Mouse (Mus musculus): Measurements from ENCODE around the gene Vegfc. TPM values are rescaled to one million over a fixed set of nuclear protein-coding genes. Genes with fewer than 3 reads are reported as not detected.

The Vegfc gene
- polyA plus RNA-seq, 1 experiment = 2.3 TPM

GRCm38 (mm10) chr8:54153240-54153639 is 75.8 kb downstream of the Vegfc start:
- H3K27ac ChIP-seq (ENCODE audit: insufficient read depth, low read length) = no peak overlapping the region
- TF ChIP-seq CTCF (IDR thresholded peaks at IDR 0.05; ENCODE audit: extremely low read depth, insufficient read depth, insufficient read length, insufficient replicate concordance) (peak; percentile 27; the same call in 1 of the 2 replicates), POLR2A (IDR thresholded peaks at IDR 0.05; ENCODE audit: low read depth, low read length) (no peak)
- 42% methylated on average over 4 of the region's 4 CpGs for WGBS
- no peaks in the 10 kb centered on the region for H3K27me3 ChIP-seq (ENCODE audit: control insufficient read depth, insufficient read depth, low read length)
- H3K36me3 ChIP-seq (ENCODE audit: control insufficient read depth, insufficient read depth, low read length) = no peaks in the 10 kb centered on the region
- DNase-seq (ENCODE audit: low read depth in 1 of 2, low spot score in 2 of 2) = peak; percentile 3 to 24
- H3K4me1 ChIP-seq (ENCODE audit: control insufficient read depth, insufficient read depth, insufficient read length) = no peaks in the 10 kb centered on the region
- no peak overlapping the region for H3K4me3 ChIP-seq (ENCODE audit: extremely low read depth, insufficient read depth, insufficient read length)

- TF ChIP-seq POLR2A (IDR thresholded peaks at IDR 0.05; ENCODE audit: low read depth, low read length) (no peak), CTCF (IDR thresholded peaks at IDR 0.05; ENCODE audit: extremely low read depth, insufficient read depth, insufficient read length, insufficient replicate concordance) (no peak)
- H3K27me3 ChIP-seq (ENCODE audit: control insufficient read depth, insufficient read depth, low read length) = no peaks in the 10 kb centered on the region
- H3K27ac ChIP-seq (ENCODE audit: insufficient read depth, low read length) = no peak overlapping the region
- H3K36me3 ChIP-seq (ENCODE audit: control insufficient read depth, insufficient read depth, low read length) = no peaks in the 10 kb centered on the region
- H3K4me1 ChIP-seq (ENCODE audit: control insufficient read depth, insufficient read depth, insufficient read length) = no peaks in the 10 kb centered on the region
- 26% methylated on average over 5 of the region's 5 CpGs for WGBS
- DNase-seq (ENCODE audit: low read depth in 1 of 2, low spot score in 2 of 2) = no peak
- H3K4me3 ChIP-seq (ENCODE audit: extremely low read depth, insufficient read depth, insufficient read length) = no peak overlapping the region
Measured at GRCm38 (mm10) chr8:54163505-54163904, 86.1 kb downstream of the Vegfc start.

GRCm38 (mm10) chr8:54185336-54185735 is 107.9 kb downstream of the Vegfc start:
- no peak overlapping the region for H3K27ac ChIP-seq (ENCODE audit: insufficient read depth, low read length)
- 87% methylated on average over 2 of the region's 2 CpGs for WGBS
- H3K4me1 ChIP-seq (ENCODE audit: control insufficient read depth, insufficient read depth, insufficient read length) = no peaks in the 10 kb centered on the region
- no peaks in the 10 kb centered on the region for H3K36me3 ChIP-seq (ENCODE audit: control insufficient read depth, insufficient read depth, low read length)
- TF ChIP-seq CTCF (IDR thresholded peaks at IDR 0.05; ENCODE audit: extremely low read depth, insufficient read depth, insufficient read length, insufficient replicate concordance) (no peak), POLR2A (IDR thresholded peaks at IDR 0.05; ENCODE audit: low read depth, low read length) (no peak)
- DNase-seq (ENCODE audit: low read depth in 1 of 2, low spot score in 2 of 2) = no peak
- no peak overlapping the region for H3K4me3 ChIP-seq (ENCODE audit: extremely low read depth, insufficient read depth, insufficient read length)
- H3K27me3 ChIP-seq (ENCODE audit: control insufficient read depth, insufficient read depth, low read length) = no peaks in the 10 kb centered on the region

- DNase-seq (ENCODE audit: low read depth in 1 of 2, low spot score in 2 of 2) = no peak
- H3K4me1 ChIP-seq (ENCODE audit: control insufficient read depth, insufficient read depth, insufficient read length) = no peaks in the 10 kb centered on the region
- WGBS = 84% methylated on average over 6 of the region's 6 CpGs
- no peaks in the 10 kb centered on the region for H3K27me3 ChIP-seq (ENCODE audit: control insufficient read depth, insufficient read depth, low read length)
- no peak overlapping the region for H3K4me3 ChIP-seq (ENCODE audit: extremely low read depth, insufficient read depth, insufficient read length)
- TF ChIP-seq CTCF (IDR thresholded peaks at IDR 0.05; ENCODE audit: extremely low read depth, insufficient read depth, insufficient read length, insufficient replicate concordance) (no peak), POLR2A (IDR thresholded peaks at IDR 0.05; ENCODE audit: low read depth, low read length) (no peak)
- H3K27ac ChIP-seq (ENCODE audit: insufficient read depth, low read length) = no peak overlapping the region
- no peaks in the 10 kb centered on the region for H3K36me3 ChIP-seq (ENCODE audit: control insufficient read depth, insufficient read depth, low read length)
Measured at GRCm38 (mm10) chr8:54185927-54186326, 108.5 kb downstream of the Vegfc start.

GRCm38 (mm10) chr8:54216250-54216649 is 138.8 kb downstream of the Vegfc start:
- no peak for DNase-seq (ENCODE audit: low read depth in 1 of 2, low spot score in 2 of 2)
- WGBS = 85% methylated on average over 2 of the region's 2 CpGs
- no peaks in the 10 kb centered on the region for H3K4me1 ChIP-seq (ENCODE audit: control insufficient read depth, insufficient read depth, insufficient read length)
- TF ChIP-seq CTCF (IDR thresholded peaks at IDR 0.05; ENCODE audit: extremely low read depth, insufficient read depth, insufficient read length, insufficient replicate concordance) = no peak
- no peak for TF ChIP-seq POLR2A (IDR thresholded peaks at IDR 0.05; ENCODE audit: low read depth, low read length)
- H3K36me3 ChIP-seq (ENCODE audit: control insufficient read depth, insufficient read depth, low read length) = no peaks in the 10 kb centered on the region
- H3K27me3 ChIP-seq (ENCODE audit: control insufficient read depth, insufficient read depth, low read length) = no peaks in the 10 kb centered on the region
- no peak overlapping the region for H3K4me3 ChIP-seq (ENCODE audit: extremely low read depth, insufficient read depth, insufficient read length)
- H3K27ac ChIP-seq (ENCODE audit: insufficient read depth, low read length) = no peak overlapping the region

GRCm38 (mm10) chr8:54228801-54229204 is 151.4 kb downstream of the Vegfc start:
- Histone ChIP-seq H3K27me3 (ENCODE audit: control insufficient read depth, insufficient read depth, low read length) (no peaks in the 10 kb centered on the region), H3K36me3 (ENCODE audit: control insufficient read depth, insufficient read depth, low read length) (no peaks in the 10 kb centered on the region), H3K27ac (ENCODE audit: insufficient read depth, low read length) (no peak overlapping the region), H3K4me3 (ENCODE audit: extremely low read depth, insufficient read depth, insufficient read length) (no peak overlapping the region), H3K4me1 (ENCODE audit: control insufficient read depth, insufficient read depth, insufficient read length) (no peaks in the 10 kb centered on the region)
- WGBS = 60% methylated on average over 1 of the region's 1 CpGs
- no peak for TF ChIP-seq POLR2A (IDR thresholded peaks at IDR 0.05; ENCODE audit: low read depth, low read length)
- TF ChIP-seq CTCF (IDR thresholded peaks at IDR 0.05; ENCODE audit: extremely low read depth, insufficient read depth, insufficient read length, insufficient replicate concordance) = no peak
- DNase-seq (ENCODE audit: low read depth in 1 of 2, low spot score in 2 of 2) = no peak

- no peak overlapping the region for H3K27ac ChIP-seq (ENCODE audit: insufficient read depth, low read length)
- no peak overlapping the region for H3K4me3 ChIP-seq (ENCODE audit: extremely low read depth, insufficient read depth, insufficient read length)
- TF ChIP-seq POLR2A (IDR thresholded peaks at IDR 0.05; ENCODE audit: low read depth, low read length) (no peak), CTCF (IDR thresholded peaks at IDR 0.05; ENCODE audit: extremely low read depth, insufficient read depth, insufficient read length, insufficient replicate concordance) (no peak)
- H3K27me3 ChIP-seq (ENCODE audit: control insufficient read depth, insufficient read depth, low read length) = no peaks in the 10 kb centered on the region
- H3K36me3 ChIP-seq (ENCODE audit: control insufficient read depth, insufficient read depth, low read length) = no peaks in the 10 kb centered on the region
- WGBS = 88% methylated on average over 1 of the region's 1 CpGs
- no peaks in the 10 kb centered on the region for H3K4me1 ChIP-seq (ENCODE audit: control insufficient read depth, insufficient read depth, insufficient read length)
- no peak for DNase-seq (ENCODE audit: low read depth in 1 of 2, low spot score in 2 of 2)
Measured at GRCm38 (mm10) chr8:54230638-54231037, 153.2 kb downstream of the Vegfc start.
